Mouse (Mus musculus): Measurements from ENCODE around the gene St3gal3.

Gene St3gal3

GRCm38 (mm10) chr4:118138891-118139290, 4.2 kb upstream of the St3gal3 start:
- DNase-seq, result no peak

GRCm38 (mm10) chr4:118137857-118138256, 3.1 kb upstream of the St3gal3 start:
- no peak for DNase-seq

- DNase-seq, result no peak
These were observed 2.6 kb upstream of the St3gal3 start for GRCm38 (mm10) chr4:118137311-118137710.

GRCm38 (mm10) chr4:118135414-118135813, 700 bp upstream of the St3gal3 start:
- DNase-seq, result no peak

GRCm38 (mm10) chr4:118131329-118131728, 3.4 kb downstream of the St3gal3 start:
- no peak for DNase-seq

GRCm38 (mm10) chr4:118123030-118123704, 11.5 kb downstream of the St3gal3 start:
- DNase-seq, result no peak

GRCm38 (mm10) chr4:118122078-118122477, 12.6 kb downstream of the St3gal3 start:
- no peak for DNase-seq

- no peak for DNase-seq
These were observed 17.1 kb downstream of the St3gal3 start for GRCm38 (mm10) chr4:118117565-118117964.

- DNase-seq, result no peak
These were observed 18.6 kb downstream of the St3gal3 start for GRCm38 (mm10) chr4:118116098-118116497.

- DNase-seq, result no peak
These were observed 19.6 kb downstream of the St3gal3 start for GRCm38 (mm10) chr4:118115132-118115531.

- no peak for DNase-seq
These were observed 22.1 kb downstream of the St3gal3 start for GRCm38 (mm10) chr4:118112601-118113000.

- DNase-seq, result no peak
These were observed 25.1 kb downstream of the St3gal3 start for GRCm38 (mm10) chr4:118109649-118110048.

GRCm38 (mm10) chr4:118108779-118109178, 25.9 kb downstream of the St3gal3 start:
- DNase-seq, result no peak

- DNase-seq, result no peak
These were observed 29.3 kb downstream of the St3gal3 start for GRCm38 (mm10) chr4:118105256-118106053.

- DNase-seq, result no peak
These were observed 31.4 kb downstream of the St3gal3 start for GRCm38 (mm10) chr4:118103280-118103830.

- no peak for DNase-seq
These were observed 33.2 kb downstream of the St3gal3 start for GRCm38 (mm10) chr4:118101497-118101896.

- DNase-seq, result no peak
These were observed 34.9 kb downstream of the St3gal3 start for GRCm38 (mm10) chr4:118099637-118100364.

GRCm38 (mm10) chr4:118098571-118098970, 36.1 kb downstream of the St3gal3 start:
- DNase-seq, result no peak

GRCm38 (mm10) chr4:118096069-118096468, 38.6 kb downstream of the St3gal3 start:
- no peak for DNase-seq

GRCm38 (mm10) chr4:118092784-118093457, 41.8 kb downstream of the St3gal3 start:
- DNase-seq, result no peak

GRCm38 (mm10) chr4:118090449-118090848, 44.3 kb downstream of the St3gal3 start:
- DNase-seq, result no peak

GRCm38 (mm10) chr4:118089939-118090338, 44.8 kb downstream of the St3gal3 start:
- DNase-seq, result peak; percentile 53

- no peak for DNase-seq
These were observed 45.9 kb downstream of the St3gal3 start for GRCm38 (mm10) chr4:118088771-118089170.

All from thymus, postnatal 4 days (tissue).